Mouse (Mus musculus): ENCODE measurements at regions not wholly inside any gene's neighbourhood (a gene's known extent, or its start where the extent isn't known, plus 50 kb on each side); places are given as distances from the start of the nearest gene placed in this dataset.

DNA sequence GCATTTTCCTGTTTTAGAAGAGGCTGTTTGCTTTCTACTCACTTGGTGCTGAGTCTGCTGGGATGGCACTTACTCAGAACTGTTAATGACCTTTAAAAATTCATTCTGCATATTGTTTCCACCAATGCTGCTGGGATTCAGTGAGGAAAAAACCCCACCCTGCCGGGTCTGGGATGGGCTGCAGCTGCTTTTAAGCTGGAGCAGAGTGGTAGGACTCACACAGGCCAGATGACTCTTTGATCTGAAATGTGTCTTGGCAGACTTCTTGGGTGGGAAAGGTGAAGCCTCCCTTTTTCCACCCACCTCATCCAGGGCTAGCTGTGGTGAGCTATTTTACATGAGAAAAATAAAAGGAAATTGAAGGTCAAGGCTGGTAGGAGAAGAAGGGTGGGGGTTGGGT lies 56.4 kb upstream of the Ddhd1 start:
- DNase-seq (ENCODE audit: low spot score) (no peak), ATAC-seq (ENCODE audit: insufficient read depth, low FRiP score, low TSS enrichment) (no peak)
- Histone ChIP-seq H3K4me1 (ENCODE audit: control insufficient read depth, insufficient read depth, low read length) (no peaks in the 10 kb centered on the region), H3K36me3 (ENCODE audit: control insufficient read depth, insufficient read depth, low read length) (no peaks in the 10 kb centered on the region), H3K27ac (ENCODE audit: low read depth, low read length) (no peak overlapping the region), H3K4me2 (ENCODE audit: low read depth) (no peak overlapping the region), H3K9ac (ENCODE audit: low read length) (no peak overlapping the region), H3K27me3 (ENCODE audit: control insufficient read depth, insufficient read depth, low read length) (no peaks in the 10 kb centered on the region), H3K9me3 (ENCODE audit: control insufficient read depth, low read length) (no peaks in the 10 kb centered on the region), H3K4me3 (ENCODE audit: low read depth, low read length) (no peak overlapping the region)
- WGBS = 40% methylated on average over 1 of the region's 1 CpGs

DNA sequence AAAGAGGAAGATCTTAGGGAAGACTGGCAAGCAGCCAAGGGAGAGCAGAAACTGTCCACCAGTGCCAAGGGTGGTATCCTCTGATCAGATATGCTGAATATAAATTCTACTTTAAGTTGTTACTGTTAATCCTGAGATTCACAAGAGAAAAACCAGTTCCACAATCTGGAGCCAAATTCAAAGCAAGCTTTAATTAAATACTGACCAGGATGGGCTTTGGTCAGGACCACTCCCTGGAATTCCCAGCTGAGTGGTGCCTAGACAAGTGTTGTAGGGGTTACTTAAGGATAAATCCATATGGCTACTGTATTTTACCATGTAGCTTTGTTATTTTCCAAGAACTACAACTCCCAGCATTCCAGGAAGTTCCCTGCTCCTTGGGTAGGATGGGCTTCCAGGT lies 56.8 kb upstream of the Ddhd1 start:
- Histone ChIP-seq H3K4me3 (ENCODE audit: low read depth, low read length) (no peak overlapping the region), H3K9me3 (ENCODE audit: control insufficient read depth, low read length) (no peaks in the 10 kb centered on the region), H3K9ac (ENCODE audit: low read length) (no peak overlapping the region), H3K27ac (ENCODE audit: low read depth, low read length) (no peak overlapping the region), H3K4me2 (ENCODE audit: low read depth) (no peak overlapping the region), H3K36me3 (ENCODE audit: control insufficient read depth, insufficient read depth, low read length) (no peaks in the 10 kb centered on the region), H3K4me1 (ENCODE audit: control insufficient read depth, insufficient read depth, low read length) (no peaks in the 10 kb centered on the region), H3K27me3 (ENCODE audit: control insufficient read depth, insufficient read depth, low read length) (no peaks in the 10 kb centered on the region)
- DNase-seq (ENCODE audit: low spot score) (no peak), ATAC-seq (ENCODE audit: insufficient read depth, low FRiP score, low TSS enrichment) (no peak)

DNA sequence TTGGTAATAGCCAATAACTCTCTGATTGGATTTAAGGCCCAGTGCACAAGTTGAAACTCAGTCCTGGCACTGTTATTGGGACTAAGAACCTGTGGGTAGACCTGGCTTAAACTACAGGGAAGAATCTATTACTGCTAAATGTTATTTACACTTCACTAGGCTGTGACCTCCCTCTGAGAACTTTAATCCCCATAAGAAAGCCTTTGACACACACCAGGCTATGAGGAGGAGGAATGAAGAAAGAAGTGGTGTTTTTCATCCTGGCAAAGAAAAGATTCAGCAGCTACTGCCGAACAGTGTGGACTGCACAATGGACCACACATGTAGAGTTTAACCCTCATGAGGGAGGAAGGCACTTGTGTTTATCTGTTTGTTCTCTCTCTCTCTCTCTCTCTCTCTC lies 58.2 kb upstream of the Ddhd1 start:
- no peaks in the 10 kb centered on the region for H3K9me3 ChIP-seq (ENCODE audit: control insufficient read depth, low read length)
- no peaks in the 10 kb centered on the region for H3K36me3 ChIP-seq (ENCODE audit: control insufficient read depth, insufficient read depth, low read length)
- 12% methylated on average over 1 of the region's 1 CpGs for WGBS
- ATAC-seq (ENCODE audit: insufficient read depth, low FRiP score, low TSS enrichment) (no peak), DNase-seq (ENCODE audit: low spot score) (no peak)
- H3K9ac ChIP-seq (ENCODE audit: low read length) = no peak overlapping the region
- H3K27me3 ChIP-seq (ENCODE audit: control insufficient read depth, insufficient read depth, low read length) = no peaks in the 10 kb centered on the region
- no peaks in the 10 kb centered on the region for H3K4me1 ChIP-seq (ENCODE audit: control insufficient read depth, insufficient read depth, low read length)
- H3K4me2 ChIP-seq (ENCODE audit: low read depth) = no peak overlapping the region
- no peak overlapping the region for H3K27ac ChIP-seq (ENCODE audit: low read depth, low read length)
- no peak overlapping the region for H3K4me3 ChIP-seq (ENCODE audit: low read depth, low read length)

DNA sequence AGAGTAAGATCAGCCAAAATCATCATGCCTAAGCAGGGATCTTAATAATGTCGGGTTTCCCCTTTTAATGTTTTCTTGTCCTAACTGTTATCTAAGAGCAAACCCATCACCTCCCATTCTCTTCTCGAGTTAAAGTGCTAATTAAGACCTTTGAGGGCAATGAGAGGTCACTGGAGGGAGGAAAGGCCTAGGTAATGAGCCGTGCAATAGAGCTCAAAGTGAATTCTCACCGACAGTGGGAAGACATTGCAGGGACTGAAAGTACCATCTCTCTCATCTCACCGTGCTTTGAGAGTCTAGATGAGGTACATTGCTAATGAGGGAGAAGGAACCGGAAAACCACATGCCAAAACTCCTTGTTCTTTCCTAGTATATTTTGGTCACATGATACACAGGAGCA lies 64.9 kb upstream of the Ddhd1 start:
- H3K4me2 ChIP-seq (ENCODE audit: low read depth) = no peak overlapping the region
- H3K36me3 ChIP-seq (ENCODE audit: control insufficient read depth, insufficient read depth, low read length) = no peaks in the 10 kb centered on the region
- no peak overlapping the region for H3K9ac ChIP-seq (ENCODE audit: low read length)
- H3K27ac ChIP-seq (ENCODE audit: low read depth, low read length) = no peak overlapping the region
- WGBS = 19% methylated on average over 6 of the region's 6 CpGs
- H3K9me3 ChIP-seq (ENCODE audit: control insufficient read depth, low read length) = no peaks in the 10 kb centered on the region
- H3K4me3 ChIP-seq (ENCODE audit: low read depth, low read length) = no peak overlapping the region
- no peaks in the 10 kb centered on the region for H3K4me1 ChIP-seq (ENCODE audit: control insufficient read depth, insufficient read depth, low read length)
- ATAC-seq (ENCODE audit: insufficient read depth, low FRiP score, low TSS enrichment) = no peak
- no peaks in the 10 kb centered on the region for H3K27me3 ChIP-seq (ENCODE audit: control insufficient read depth, insufficient read depth, low read length)
- DNase-seq (ENCODE audit: low spot score) = no peak

DNA sequence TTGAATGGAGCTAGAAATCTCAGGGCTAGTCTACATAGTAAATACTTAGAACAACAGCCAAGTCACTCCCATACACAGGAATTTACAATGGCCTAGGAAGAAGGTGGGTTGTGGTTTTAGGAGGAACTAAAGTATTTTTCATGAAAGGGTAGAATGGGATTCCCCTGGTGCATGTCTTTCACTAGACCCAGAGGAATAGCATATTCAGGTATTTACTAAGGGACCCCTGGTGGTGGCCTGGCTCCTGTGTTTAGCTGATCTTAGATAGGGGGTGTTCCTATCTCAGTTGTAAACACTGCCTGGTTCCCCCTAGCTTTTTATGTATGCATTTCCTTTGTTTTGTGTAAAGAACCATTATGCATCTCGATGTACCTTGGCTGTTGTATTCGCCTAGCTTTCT lies 66.4 kb upstream of the Ddhd1 start:
- WGBS = 92% methylated on average over 2 of the region's 2 CpGs
- Histone ChIP-seq H3K27ac (ENCODE audit: low read depth, low read length) (no peak overlapping the region), H3K27me3 (ENCODE audit: control insufficient read depth, insufficient read depth, low read length) (no peaks in the 10 kb centered on the region), H3K36me3 (ENCODE audit: control insufficient read depth, insufficient read depth, low read length) (no peaks in the 10 kb centered on the region), H3K4me3 (ENCODE audit: low read depth, low read length) (no peak overlapping the region), H3K9ac (ENCODE audit: low read length) (no peak overlapping the region), H3K9me3 (ENCODE audit: control insufficient read depth, low read length) (no peaks in the 10 kb centered on the region), H3K4me1 (ENCODE audit: control insufficient read depth, insufficient read depth, low read length) (no peaks in the 10 kb centered on the region), H3K4me2 (ENCODE audit: low read depth) (no peak overlapping the region)
- ATAC-seq (ENCODE audit: insufficient read depth, low FRiP score, low TSS enrichment) (no peak), DNase-seq (ENCODE audit: low spot score) (no peak)

DNA sequence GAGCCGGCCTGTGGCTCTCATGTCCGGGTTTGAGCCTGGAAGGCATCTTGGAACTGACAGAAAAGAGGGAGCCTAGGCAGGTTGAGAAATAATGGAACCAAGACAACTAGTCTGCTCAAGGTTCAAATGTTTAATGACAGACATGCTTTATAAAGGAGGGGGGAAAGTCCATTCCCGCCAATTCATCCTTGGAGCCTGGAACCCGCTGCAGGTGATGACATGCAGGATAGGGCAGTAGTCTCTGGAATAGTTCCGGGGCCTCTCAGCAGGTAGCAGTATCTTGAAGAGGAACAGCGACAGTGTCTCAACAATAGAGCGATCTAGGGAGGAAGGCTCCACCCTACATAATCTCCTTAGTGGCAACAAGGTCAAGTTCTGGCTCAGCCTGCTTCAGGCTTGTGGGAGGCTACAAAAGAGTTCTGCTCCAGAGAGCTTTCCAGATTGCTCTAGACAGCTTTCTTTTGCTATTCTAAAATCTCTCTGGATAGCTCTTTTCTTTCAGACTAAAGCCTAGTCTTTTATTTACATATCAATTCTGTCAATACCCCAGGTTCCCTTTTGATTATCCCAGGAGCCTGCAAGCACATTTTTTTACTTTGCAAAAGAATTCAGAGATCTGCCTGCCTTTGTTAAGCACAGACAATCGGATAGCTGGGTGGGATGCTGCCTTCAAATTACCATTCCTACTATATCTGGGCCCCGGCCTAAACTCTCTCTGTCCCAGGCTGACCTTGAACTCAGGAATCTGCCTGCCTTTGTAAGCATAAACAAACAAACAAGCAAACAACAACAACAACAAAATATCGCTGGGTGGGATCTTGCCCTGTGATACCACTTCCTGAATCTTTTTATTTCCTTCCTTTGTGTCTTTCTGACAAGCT lies 76.8 kb upstream of the Ddhd1 start:
- Histone ChIP-seq H3K4me1 (ENCODE audit: control insufficient read depth, insufficient read depth, low read length) (peaks cover 3% of the 10 kb centered on the region; the same call in 1 of the 2 replicates), H3K9ac (ENCODE audit: low read length) (no peak overlapping the region), H3K27ac (ENCODE audit: low read depth, low read length) (no peak overlapping the region), H3K36me3 (ENCODE audit: control insufficient read depth, insufficient read depth, low read length) (no peaks in the 10 kb centered on the region), H3K4me3 (ENCODE audit: low read depth, low read length) (no peak overlapping the region), H3K27me3 (ENCODE audit: control insufficient read depth, insufficient read depth, low read length) (no peaks in the 10 kb centered on the region), H3K4me2 (ENCODE audit: low read depth) (no peak overlapping the region), H3K9me3 (ENCODE audit: control insufficient read depth, low read length) (no peaks in the 10 kb centered on the region)
- no peak for DNase-seq (ENCODE audit: low spot score)
- 76% methylated on average over 10 of the region's 10 CpGs for WGBS
- ATAC-seq (ENCODE audit: insufficient read depth, low FRiP score, low TSS enrichment) = no peak

DNA sequence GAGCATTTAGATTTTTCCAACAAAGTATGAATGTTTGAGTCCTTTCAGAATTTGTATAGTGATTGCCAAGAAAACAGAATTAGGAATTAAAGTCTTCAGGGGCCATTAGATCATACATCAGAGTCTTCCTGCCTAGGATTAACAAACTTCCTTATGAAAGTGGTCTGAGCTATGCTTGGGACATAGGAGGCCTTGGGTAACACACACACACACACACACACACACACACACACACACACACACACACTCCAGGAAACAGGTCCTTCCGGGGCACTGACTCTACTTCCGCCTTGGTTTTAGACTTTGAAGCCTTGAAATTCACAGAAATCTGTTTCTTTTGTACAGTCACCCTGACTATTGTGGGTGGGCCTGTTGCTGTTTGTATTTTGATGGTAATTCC lies 80.0 kb upstream of the Ddhd1 start:
- ATAC-seq (ENCODE audit: insufficient read depth, low FRiP score, low TSS enrichment) = no peak
- 88% methylated on average over 2 of the region's 2 CpGs for WGBS
- DNase-seq (ENCODE audit: low spot score) = no peak
- H3K4me2 ChIP-seq (ENCODE audit: low read depth) = no peak overlapping the region
- H3K4me3 ChIP-seq (ENCODE audit: low read depth, low read length) = no peak overlapping the region
- H3K36me3 ChIP-seq (ENCODE audit: control insufficient read depth, insufficient read depth, low read length) = no peaks in the 10 kb centered on the region
- H3K9me3 ChIP-seq (ENCODE audit: control insufficient read depth, low read length) = no peaks in the 10 kb centered on the region
- H3K27ac ChIP-seq (ENCODE audit: low read depth, low read length) = no peak overlapping the region
- no peaks in the 10 kb centered on the region for H3K27me3 ChIP-seq (ENCODE audit: control insufficient read depth, insufficient read depth, low read length)
- peaks cover 3% of the 10 kb centered on the region; the same call in 1 of the 2 replicates for H3K4me1 ChIP-seq (ENCODE audit: control insufficient read depth, insufficient read depth, low read length)
- H3K9ac ChIP-seq (ENCODE audit: low read length) = no peak overlapping the region

DNA sequence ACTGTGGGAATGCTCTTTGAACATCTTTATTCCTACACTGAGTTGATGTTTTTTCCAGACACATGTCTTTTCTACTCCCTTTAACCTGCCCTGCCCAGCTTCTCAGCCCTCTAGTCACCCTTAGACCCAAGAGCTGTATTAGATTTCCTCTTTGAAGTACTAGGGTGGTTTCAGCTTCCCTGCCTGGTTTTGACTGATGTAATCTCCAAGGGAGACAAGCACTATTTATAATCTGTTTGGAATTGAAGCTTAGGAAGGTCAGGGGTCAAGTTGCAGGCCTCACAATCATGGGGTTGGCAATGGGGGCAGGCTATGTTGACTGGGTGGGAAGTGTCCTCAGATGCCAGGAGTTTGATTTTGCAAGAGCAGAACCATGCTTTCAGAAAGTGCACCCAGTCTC lies 81.7 kb upstream of the Ddhd1 start:
- Histone ChIP-seq H3K4me3 (ENCODE audit: low read depth, low read length) (no peak overlapping the region), H3K9ac (ENCODE audit: low read length) (no peak overlapping the region), H3K27me3 (ENCODE audit: control insufficient read depth, insufficient read depth, low read length) (no peaks in the 10 kb centered on the region), H3K9me3 (ENCODE audit: control insufficient read depth, low read length) (no peaks in the 10 kb centered on the region), H3K27ac (ENCODE audit: low read depth, low read length) (no peak overlapping the region), H3K4me2 (ENCODE audit: low read depth) (no peak overlapping the region), H3K36me3 (ENCODE audit: control insufficient read depth, insufficient read depth, low read length) (no peaks in the 10 kb centered on the region), H3K4me1 (ENCODE audit: control insufficient read depth, insufficient read depth, low read length) (peaks cover 3% of the 10 kb centered on the region; the same call in 1 of the 2 replicates)
- DNase-seq (ENCODE audit: low spot score) (no peak), ATAC-seq (ENCODE audit: insufficient read depth, low FRiP score, low TSS enrichment) (no peak)

DNA sequence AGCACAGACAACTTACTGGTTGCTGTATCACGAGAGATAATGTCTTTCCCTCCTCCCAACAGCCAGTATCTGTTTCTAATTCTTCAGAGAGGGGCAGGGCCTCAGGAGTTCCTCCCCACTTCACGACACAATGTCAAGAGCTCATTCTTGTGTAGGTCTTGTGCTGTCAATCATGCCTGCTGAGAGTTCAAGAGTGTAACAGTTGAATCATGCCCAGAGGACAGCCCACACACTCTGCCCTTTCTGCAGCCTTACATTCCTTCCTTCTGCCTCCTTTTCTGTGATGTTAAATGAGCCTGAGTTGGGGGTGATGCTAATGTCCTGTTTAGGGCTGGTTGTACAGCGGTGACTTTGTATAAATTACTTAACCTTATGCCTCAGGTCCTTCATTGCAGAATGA lies 82.7 kb upstream of the Ddhd1 start:
- ATAC-seq (ENCODE audit: insufficient read depth, low FRiP score, low TSS enrichment) (no peak), DNase-seq (ENCODE audit: low spot score) (no peak)
- H3K27ac ChIP-seq (ENCODE audit: low read depth, low read length) = no peak overlapping the region
- H3K4me3 ChIP-seq (ENCODE audit: low read depth, low read length) = no peak overlapping the region
- H3K4me1 ChIP-seq (ENCODE audit: control insufficient read depth, insufficient read depth, low read length) = peaks cover 3% of the 10 kb centered on the region; the same call in 1 of the 2 replicates
- H3K9me3 ChIP-seq (ENCODE audit: control insufficient read depth, low read length) = no peaks in the 10 kb centered on the region
- no peak overlapping the region for H3K4me2 ChIP-seq (ENCODE audit: low read depth)
- no peak overlapping the region for H3K9ac ChIP-seq (ENCODE audit: low read length)
- H3K36me3 ChIP-seq (ENCODE audit: control insufficient read depth, insufficient read depth, low read length) = no peaks in the 10 kb centered on the region
- H3K27me3 ChIP-seq (ENCODE audit: control insufficient read depth, insufficient read depth, low read length) = no peaks in the 10 kb centered on the region
- 45% methylated on average over 3 of the region's 3 CpGs for WGBS

Measured in neural tube, embryonic 11.5 days (tissue).